In genomic region chr8:80478156-80478555, GRCm38 (mm10) we compare ENCODE assay signal across 19 mouse cellular contexts. TPM values are rescaled to one million over a fixed set of nuclear protein-coding genes. Genes with fewer than 3 reads are reported as not detected.
DNase-seq lines count a peak whose midpoint lies in the region; ATAC-seq lines count a peak whose summit lies in the region.
"Had no signal": no experiment of that assay in that cellular context is flagged by ENCODE, and none has a peak within 500 bp of the region (broad histone marks: within the 10 kb centered on the region; RNA-seq: fewer than 3 reads in every experiment).

No protein-coding gene starts in this region.

- ATAC-seq in inflammation-experienced regulatory T-cells, adult 6 months = no peak
- ATAC-seq: activated CD4-positive, CD25-positive, alpha-beta regulatory T cell, adult 4 months; CD4-positive, CD25-positive, alpha-beta regulatory T cell, adult 4 months; forebrain, embryonic 13.5 days; forebrain, embryonic 15.5 days; forebrain, postnatal 0 days; Patski had no signal

- DNase-seq in adrenal gland, adult (ENCODE audit: inconsistent age in 2 of 2, low spot score in 1 of 2) = peak; percentile 27 to 77
- DNase-seq in adrenal gland, postnatal 4 days (ENCODE audit: low spot score in 2 of 2) = no peak
- DNase-seq in adrenal gland, adult 8-10 months = peak; percentile 30
- DNase-seq in adrenal gland, postnatal 14 days = peak; percentile 21
- DNase-seq: B cell, adult 2 months; cerebellum, adult 11 months; cerebellum, adult 18-20 months; cerebellum, adult 8-10 months; cerebellum, adult 9-11 months; cerebellum, postnatal 14 days; cerebellum, postnatal 36 days; forebrain, postnatal 0 days had no signal

RNA-seq across cellular contexts. Expression of gene Gypa, which starts 15.4 kb away (rescaled TPM):
- 10 to 100 TPM; 10.5 to 20.9 TPM for total RNA-seq in adrenal gland, postnatal 4 days (2021)
- under 1 TPM in 1 of 4 experiments, not detected in 3; 0.17 TPM for total RNA-seq in adrenal gland, adult 8-10 months (2022)
- total RNA-seq in adrenal gland, postnatal 14 days (2021) = 4.1 and 16.8 TPM in 2 replicates
- polyA plus RNA-seq in inflammation-experienced regulatory T-cells, adult 6 months (2017; shearing (Covaris generic)) = not detected
- total RNA-seq: CH12.LX; forebrain, postnatal 0 days had no signal
- polyA plus RNA-seq: CD4-positive, CD25-positive, alpha-beta regulatory T cell, adult 4 months; Patski had no signal

Comparison
In these comparisons a context has a peak if more than half of its experiments do, and no peak if none do; other contexts are left out.
1. DNase-seq: peak in adrenal gland, adult (2 of 2), adrenal gland, adult 8-10 months (single experiment) and adrenal gland, postnatal 14 days (single experiment); none in adrenal gland, postnatal 4 days (0 of 2).